Mouse (Mus musculus): ENCODE measurements around the gene Olfr1406.
"Not testable (repeated sequence)": the region's sequence is repeated elsewhere in the genome, so short reads cannot be mapped to it uniquely, and the experiment has no call there.

The Olfr1406 gene

DNA sequence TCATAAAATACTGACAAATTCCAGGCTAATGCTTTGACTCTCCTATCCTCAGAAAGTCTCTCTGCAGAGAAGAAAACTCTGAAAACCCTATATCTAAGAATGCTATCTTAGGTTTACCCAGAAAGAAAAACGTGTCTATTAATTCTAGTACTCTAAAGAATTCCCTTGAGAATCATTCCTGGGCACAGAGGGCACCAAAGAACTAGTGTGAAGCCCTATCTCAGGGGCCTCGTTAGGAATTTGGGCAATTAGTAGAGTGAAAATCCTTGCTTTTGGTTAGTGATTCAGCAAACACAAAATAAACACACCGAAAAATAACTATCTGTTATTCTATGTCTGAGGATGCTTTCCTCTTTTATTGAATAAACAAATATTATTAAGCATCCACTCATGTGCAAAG, at the start of gene Olfr1406:
TSS of gene Olfr1406 (minus strand) at position 101 of the 400 bp plus-strand sequence.
- DNase-seq (ENCODE audit: low read depth, low spot score), result no peak

DNA sequence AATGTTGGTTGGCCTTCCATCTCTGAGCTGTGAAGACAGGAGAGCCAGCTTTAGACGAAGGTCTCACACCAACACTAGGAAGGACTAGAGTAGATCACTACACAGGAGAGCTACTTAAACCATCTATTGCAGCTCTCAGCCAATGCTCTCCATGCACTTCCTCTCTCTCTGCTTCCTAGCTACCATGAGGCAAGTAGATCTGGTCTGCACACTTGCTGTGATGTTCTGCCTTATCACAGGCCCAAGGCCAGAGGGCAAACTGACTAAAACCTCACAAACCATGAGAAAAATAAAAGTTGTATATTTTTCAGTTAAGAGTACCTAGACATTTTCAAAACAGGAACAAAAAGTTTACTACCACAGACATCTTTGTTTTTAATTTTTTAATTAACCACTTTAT, 46.6 kb upstream of the Olfr1406 start:
- not testable (repeated sequence) for DNase-seq (ENCODE audit: low read depth, low spot score)

- no peak for DNase-seq (ENCODE audit: low read depth, low spot score)
Observed at GRCm38 (mm10) chr1:173227081-173227480, 36.6 kb upstream of the Olfr1406 start, which contains the start of gene Fcer1a. Fcer1a (minus strand) TSS chr1:173227214.

DNA sequence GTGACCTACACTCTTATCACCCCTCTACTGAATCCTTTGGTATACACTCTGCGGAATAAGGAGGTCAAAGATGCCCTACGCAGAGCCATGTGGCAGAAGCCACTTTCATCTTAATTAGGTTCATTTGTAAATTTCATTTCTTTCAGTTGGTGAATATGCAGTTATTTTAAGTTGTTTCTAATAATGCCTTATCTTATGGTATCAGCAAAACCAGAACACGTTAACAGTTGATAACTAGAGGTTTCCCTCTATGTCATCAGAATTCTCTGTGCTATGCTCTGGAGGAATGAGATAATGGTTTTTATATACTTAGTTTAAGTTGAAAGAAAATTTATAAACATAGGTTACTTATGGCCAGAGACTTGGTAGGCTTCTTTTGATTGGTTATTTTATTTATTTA, 26.0 kb upstream of the Olfr1406 start:
- DNase-seq (ENCODE audit: low read depth, low spot score), result no peak

- DNase-seq (ENCODE audit: low read depth, low spot score), result no peak
Observed at GRCm38 (mm10) chr1:173212092-173212491, 21.7 kb upstream of the Olfr1406 start, which contains the start of gene Olfr1404. Olfr1404 (plus strand) TSS chr1:173212392.

GRCm38 (mm10) chr1:173197508-173197907, 7.1 kb upstream of the Olfr1406 start, which contains the start of gene Olfr218:
Olfr218 (plus strand) TSS chr1:173197808.
- no peak for DNase-seq (ENCODE audit: low read depth, low spot score)

DNA sequence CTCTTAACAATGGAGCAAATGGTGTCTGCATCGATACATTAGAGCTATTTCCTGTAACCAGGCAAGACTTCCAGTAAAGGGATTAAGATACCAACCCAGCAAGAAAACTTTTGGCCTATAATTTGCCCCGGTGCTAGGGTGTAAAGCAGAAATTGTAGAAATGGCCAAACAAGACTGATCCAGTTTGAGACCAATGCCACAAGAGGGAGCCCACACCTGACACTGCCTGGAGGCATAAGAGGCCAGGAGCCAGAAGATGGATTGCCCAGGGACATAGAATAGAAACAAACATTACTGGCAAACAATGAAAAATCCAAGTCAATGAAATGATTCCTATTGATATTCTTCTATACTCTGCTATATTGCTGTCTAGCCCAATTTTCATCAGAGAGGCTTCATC, 5.9 kb upstream of the Olfr1406 start:
- DNase-seq (ENCODE audit: low read depth, low spot score), result no peak

- no peak for DNase-seq (ENCODE audit: low read depth, low spot score)
Observed at GRCm38 (mm10) chr1:173192059-173192458, 1.6 kb upstream of the Olfr1406 start.

GRCm38 (mm10) chr1:173174154-173174842, 16.1 kb downstream of the Olfr1406 start:
- DNase-seq (ENCODE audit: low read depth, low spot score), result no peak

DNA sequence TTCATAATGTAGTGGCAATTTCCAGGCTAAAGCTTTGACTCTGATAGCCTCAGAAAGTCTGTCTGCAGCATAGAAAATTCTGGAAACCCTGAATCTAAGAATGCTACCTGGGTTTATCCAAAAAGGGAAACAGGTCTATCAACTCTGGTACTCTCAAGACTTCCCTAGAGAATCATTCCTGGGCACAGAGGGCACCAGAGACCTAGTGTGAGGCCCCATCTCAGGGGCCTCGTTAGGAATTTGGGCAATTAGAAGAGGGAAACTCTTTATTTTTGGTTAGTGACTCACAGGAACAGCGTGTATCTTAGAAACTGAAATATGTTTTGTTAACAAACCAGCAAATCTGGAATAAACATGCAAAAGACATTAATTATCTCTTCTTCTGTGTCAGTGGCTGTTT, 53.2 kb downstream of the Olfr1406 start, which contains the start of gene Olfr1408:
TSS of gene Olfr1408 (minus strand) at position 101 of the 400 bp plus-strand sequence.
- DNase-seq (ENCODE audit: low read depth, low spot score), result no peak
